Mouse (Mus musculus) thymus, adult 2 months (tissue): ENCODE results near the gene Twnk.

Source experiments
- CTCF ChIP-seq: fragments of 200-500 bp; IDR thresholded peaks from 2 replicates; pipeline ENCODE4 v1.5.1; 2012; ENCODE audit warnings: mild to moderate bottlenecking, control low read depth, low read length, moderate library complexity, borderline replicate concordance; ENCODE audit not compliant: control insufficient read depth, poor library complexity, insufficient read depth; ENCODE audit errors: extremely low read depth
- POLR2A ChIP-seq: fragments of 200-500 bp; IDR thresholded peaks from 2 replicates; pipeline ENCODE4 v1.6.1; 2012; ENCODE audit warnings: mild to moderate bottlenecking, low read length, control low read depth, moderate library complexity; ENCODE audit not compliant: control insufficient read depth, poor library complexity, insufficient read depth; ENCODE audit errors: extremely low read depth

- TF ChIP-seq POLR2A (no peak), CTCF (no peak)
These were observed 6.8 kb downstream of the Twnk start for GRCm38 (mm10) chr19:45012219-45012618.
